ENCODE assay signal across 21 mouse cellular contexts in genomic region chr13:41701829-41702231, GRCm38 (mm10).
DNase-seq lines count a peak whose midpoint lies in the region; ATAC-seq and TF ChIP-seq lines count a peak whose summit lies in the region.
"Had no signal": no experiment of that assay in that cellular context is flagged by ENCODE, and none has a peak within 500 bp of the region (broad histone marks: within the 10 kb centered on the region; RNA-seq: fewer than 3 reads in every experiment).

No protein-coding gene starts in this region.

- DNase-seq in forebrain, postnatal 0 days = no peak
- peak; percentile 59 for DNase-seq in midbrain, embryonic 11.5 days (ENCODE audit: low spot score, missing footprints)
- no peak for DNase-seq in midbrain, postnatal 0 days (ENCODE audit: low spot score)
- peak; percentile 81 for DNase-seq in forebrain, embryonic 14.5 days (ENCODE audit: low spot score)
- DNase-seq in stomach, postnatal 0 days (ENCODE audit: low spot score) = no peak
- DNase-seq: adrenal gland, postnatal 14 days; cerebellum, adult 18-20 months; cerebellum, postnatal 14 days; embryo, embryonic 11 days; gastrocnemius, adult 2 months; gastrocnemius, postnatal 25 days had no signal

- H3K4me2 ChIP-seq in forebrain, embryonic 12.5 days = no peak overlapping the region
- H3K4me2 ChIP-seq in forebrain, postnatal 0 days (ENCODE audit: low read depth) = no peak overlapping the region
- no peak overlapping the region for H3K4me2 ChIP-seq in midbrain, embryonic 11.5 days
- H3K4me2 ChIP-seq in midbrain, postnatal 0 days (ENCODE audit: low read depth, low read length, poor library complexity, severe bottlenecking) = no peak overlapping the region
- H3K4me2 ChIP-seq in forebrain, embryonic 14.5 days (ENCODE audit: low read length) = no peak overlapping the region
- no peak overlapping the region for H3K4me2 ChIP-seq in stomach, postnatal 0 days (replicated peaks; ENCODE audit: low read depth)
- H3K4me2 ChIP-seq: embryonic facial prominence, embryonic 15.5 days; hindbrain, embryonic 14.5 days; intestine, embryonic 15.5 days had no signal

- H3K4me3 ChIP-seq in forebrain, embryonic 12.5 days (replicated peaks) = no peak overlapping the region
- no peak overlapping the region for H3K4me3 ChIP-seq in forebrain, postnatal 0 days (ENCODE audit: low read depth, low read length)
- H3K4me3 ChIP-seq in midbrain, embryonic 11.5 days (ENCODE audit: low read depth, low read length) = no peak overlapping the region
- no peak overlapping the region for H3K4me3 ChIP-seq in midbrain, postnatal 0 days (ENCODE audit: low read depth, low read length)
- H3K4me3 ChIP-seq in forebrain, embryonic 14.5 days (ENCODE audit: low read depth, low read length) = no peak overlapping the region
- no peak overlapping the region for H3K4me3 ChIP-seq in stomach, postnatal 0 days (ENCODE audit: low read depth, low read length)
- H3K4me3 ChIP-seq: embryonic facial prominence, embryonic 15.5 days; erythroblast, embryonic 14.5 days; gastrocnemius, adult 2 months; heart, embryonic 10.5 days; hindbrain, embryonic 10.5 days; intestine, embryonic 15.5 days had no signal

- peak; percentile 68; the same call in 1 of the 2 replicates for ATAC-seq in forebrain, embryonic 12.5 days (ENCODE audit: low FRiP score)
- no peak for ATAC-seq in forebrain, postnatal 0 days
- ATAC-seq in midbrain, embryonic 11.5 days (ENCODE audit: low FRiP score) = no peak
- no peak for ATAC-seq in midbrain, postnatal 0 days (ENCODE audit: low FRiP score)
- ATAC-seq in forebrain, embryonic 14.5 days = peak; percentile 93
- no peak for ATAC-seq in stomach, postnatal 0 days (ENCODE audit: low FRiP score, low TSS enrichment)
- ATAC-seq: activated CD4-positive, CD25-positive, alpha-beta regulatory T cell, adult 4 months; intestine, embryonic 15.5 days; Patski had no signal

- H3K9ac ChIP-seq in forebrain, embryonic 12.5 days = no peak overlapping the region
- H3K9ac ChIP-seq in forebrain, postnatal 0 days = no peak overlapping the region
- H3K9ac ChIP-seq in midbrain, embryonic 11.5 days (ENCODE audit: low read length) = no peak overlapping the region
- H3K9ac ChIP-seq in midbrain, postnatal 0 days (replicated peaks; ENCODE audit: low read length, poor library complexity, severe bottlenecking) = no peak overlapping the region
- no peak overlapping the region for H3K9ac ChIP-seq in forebrain, embryonic 14.5 days (ENCODE audit: low read length)
- H3K9ac ChIP-seq in stomach, postnatal 0 days (ENCODE audit: low read length) = no peak overlapping the region
- H3K9ac ChIP-seq: embryonic facial prominence, embryonic 15.5 days; hindbrain, embryonic 14.5 days; intestine, embryonic 15.5 days had no signal

- WGBS in forebrain, embryonic 12.5 days = 41% methylated on average over 8 of the region's 8 CpGs
- 19% methylated on average over 8 of the region's 8 CpGs for WGBS in forebrain, postnatal 0 days
- WGBS in midbrain, embryonic 11.5 days = 88% methylated on average over 8 of the region's 8 CpGs
- 57% methylated on average over 8 of the region's 8 CpGs for WGBS in midbrain, postnatal 0 days
- WGBS in forebrain, embryonic 14.5 days = 20% methylated on average over 8 of the region's 8 CpGs
- WGBS in stomach, postnatal 0 days = 79% methylated on average over 8 of the region's 8 CpGs

- no peaks in the 10 kb centered on the region; the same call in 1 of the 2 replicates for H3K4me1 ChIP-seq in forebrain, embryonic 12.5 days
- H3K4me1 ChIP-seq in forebrain, postnatal 0 days (ENCODE audit: insufficient read depth) = no peaks in the 10 kb centered on the region
- no peaks in the 10 kb centered on the region for H3K4me1 ChIP-seq in midbrain, embryonic 11.5 days (ENCODE audit: control insufficient read depth, insufficient read depth, low read length)
- no peaks in the 10 kb centered on the region for H3K4me1 ChIP-seq in midbrain, postnatal 0 days (ENCODE audit: insufficient read depth, low read length)
- no peaks in the 10 kb centered on the region for H3K4me1 ChIP-seq in forebrain, embryonic 14.5 days (ENCODE audit: control insufficient read depth, insufficient read depth, low read length)
- H3K4me1 ChIP-seq in stomach, postnatal 0 days (replicated peaks; ENCODE audit: control insufficient read depth, insufficient read depth) = no peaks in the 10 kb centered on the region
- H3K4me1 ChIP-seq: embryonic facial prominence, embryonic 15.5 days had no signal

- peak overlapping the region; percentile 37 for H3K27ac ChIP-seq in forebrain, embryonic 12.5 days
- no peak overlapping the region for H3K27ac ChIP-seq in forebrain, postnatal 0 days (ENCODE audit: low read depth, low read length)
- H3K27ac ChIP-seq in midbrain, embryonic 11.5 days (ENCODE audit: low read depth, low read length) = no peak overlapping the region
- H3K27ac ChIP-seq in midbrain, postnatal 0 days (ENCODE audit: low read depth, low read length) = no peak overlapping the region
- peak overlapping the region; percentile 6; the same call in 1 of the 2 replicates for H3K27ac ChIP-seq in forebrain, embryonic 14.5 days (ENCODE audit: low read depth, low read length)
- H3K27ac ChIP-seq in stomach, postnatal 0 days (replicated peaks) = no peak overlapping the region
- H3K27ac ChIP-seq: embryonic facial prominence, embryonic 15.5 days; gastrocnemius, adult 2 months; heart, embryonic 10.5 days; hindbrain, embryonic 10.5 days; hindbrain, embryonic 14.5 days; intestine, embryonic 15.5 days had no signal

- H3K36me3 ChIP-seq in forebrain, embryonic 12.5 days (replicated peaks) = no peaks in the 10 kb centered on the region
- no peaks in the 10 kb centered on the region for H3K36me3 ChIP-seq in forebrain, postnatal 0 days (ENCODE audit: insufficient read depth)
- no peaks in the 10 kb centered on the region for H3K36me3 ChIP-seq in midbrain, embryonic 11.5 days (ENCODE audit: control insufficient read depth, insufficient read depth, low read length)
- no peaks in the 10 kb centered on the region for H3K36me3 ChIP-seq in midbrain, postnatal 0 days (ENCODE audit: insufficient read depth, low read length)
- H3K36me3 ChIP-seq in forebrain, embryonic 14.5 days (ENCODE audit: control insufficient read depth, insufficient read depth, low read length) = no peaks in the 10 kb centered on the region
- no peaks in the 10 kb centered on the region for H3K36me3 ChIP-seq in stomach, postnatal 0 days (ENCODE audit: control insufficient read depth, insufficient read depth, low read length)
- H3K36me3 ChIP-seq: embryonic facial prominence, embryonic 15.5 days; heart, embryonic 10.5 days; hindbrain, embryonic 10.5 days; intestine, embryonic 15.5 days had no signal

- no peak for TF ChIP-seq CTCF in forebrain, postnatal 0 days (IDR thresholded peaks at IDR 0.05; ENCODE audit: low read depth)
- TF ChIP-seq CTCF in midbrain, postnatal 0 days (IDR thresholded peaks at IDR 0.05) = no peak
- TF ChIP-seq CTCF in stomach, postnatal 0 days (IDR thresholded peaks at IDR 0.05; ENCODE audit: low read depth) = no peak

- H3K27me3 ChIP-seq in forebrain, embryonic 12.5 days = no peaks in the 10 kb centered on the region
- H3K27me3 ChIP-seq in forebrain, postnatal 0 days (ENCODE audit: insufficient read depth, low read length) = no peaks in the 10 kb centered on the region
- H3K27me3 ChIP-seq in midbrain, embryonic 11.5 days (ENCODE audit: control insufficient read depth, insufficient read depth, low read length) = no peaks in the 10 kb centered on the region
- no peaks in the 10 kb centered on the region for H3K27me3 ChIP-seq in midbrain, postnatal 0 days (ENCODE audit: insufficient read depth, low read length)
- H3K27me3 ChIP-seq in forebrain, embryonic 14.5 days (replicated peaks; ENCODE audit: control insufficient read depth, insufficient read depth, low read length) = no peaks in the 10 kb centered on the region
- no peaks in the 10 kb centered on the region for H3K27me3 ChIP-seq in stomach, postnatal 0 days (ENCODE audit: control insufficient read depth, insufficient read depth, low read length)
- H3K27me3 ChIP-seq: CH12.LX; embryonic facial prominence, embryonic 15.5 days; intestine, embryonic 15.5 days; Patski had no signal

- no peaks in the 10 kb centered on the region for H3K9me3 ChIP-seq in forebrain, embryonic 12.5 days
- H3K9me3 ChIP-seq in forebrain, postnatal 0 days (ENCODE audit: low read length) = no peaks in the 10 kb centered on the region
- H3K9me3 ChIP-seq in midbrain, embryonic 11.5 days (ENCODE audit: control insufficient read depth, low read length) = no peaks in the 10 kb centered on the region
- no peaks in the 10 kb centered on the region for H3K9me3 ChIP-seq in midbrain, postnatal 0 days (ENCODE audit: low read length)
- no peaks in the 10 kb centered on the region for H3K9me3 ChIP-seq in forebrain, embryonic 14.5 days (replicated peaks; ENCODE audit: control insufficient read depth, low read length)
- H3K9me3 ChIP-seq in stomach, postnatal 0 days (ENCODE audit: control insufficient read depth, low read length) = no peaks in the 10 kb centered on the region
- H3K9me3 ChIP-seq: embryonic facial prominence, embryonic 15.5 days; heart, embryonic 10.5 days; hindbrain, embryonic 10.5 days; intestine, embryonic 15.5 days had no signal

- TF ChIP-seq EP300 in stomach, postnatal 0 days (optimal IDR thresholded peaks at IDR 0.05) = no peak

Comparison
In these comparisons a context has a peak if more than half of its experiments do, and no peak if none do; other contexts are left out.
1. ATAC-seq: peak in forebrain, embryonic 12.5 days (single experiment) and forebrain, embryonic 14.5 days (single experiment); none in forebrain, postnatal 0 days (single experiment), midbrain, embryonic 11.5 days (single experiment), midbrain, postnatal 0 days (single experiment) and stomach, postnatal 0 days (single experiment).
2. H3K27ac ChIP-seq: peak in forebrain, embryonic 12.5 days (single experiment) and forebrain, embryonic 14.5 days (single experiment); none in forebrain, postnatal 0 days (single experiment), midbrain, embryonic 11.5 days (single experiment), midbrain, postnatal 0 days (single experiment) and stomach, postnatal 0 days (single experiment).
3. DNase-seq: peak in midbrain, embryonic 11.5 days (single experiment) and forebrain, embryonic 14.5 days (single experiment); none in forebrain, postnatal 0 days (single experiment), midbrain, postnatal 0 days (single experiment) and stomach, postnatal 0 days (single experiment).